Mouse (Mus musculus): ENCODE results near the gene Gm17387. TPM values are rescaled to one million over a fixed set of nuclear protein-coding genes. Genes with fewer than 3 reads are reported as not detected.

The Gm17387 gene
- total and polyA plus RNA-seq, 2 experiments: not detected

GRCm38 (mm10) chr7:141068351-141068750 is 39.4 kb downstream of the Gm17387 start:
- TF ChIP-seq CTCF (IDR thresholded peaks at IDR 0.05; ENCODE audit: low read depth, low read length): no peak
- TF ChIP-seq POLR2A (IDR thresholded peaks at IDR 0.05; ENCODE audit: extremely low read depth, insufficient read depth, low read length): no peak
- Histone ChIP-seq H3K27me3 (ENCODE audit: control insufficient read depth, insufficient read depth, low read length) (peaks cover 3% of the 10 kb centered on the region; the same call in 1 of the 2 replicates), H3K4me1 (ENCODE audit: control insufficient read depth, insufficient read depth, low read length) (peaks cover 5% of the 10 kb centered on the region), H3K4me3 (ENCODE audit: insufficient read depth, low read depth, low read length) (no peak overlapping the region), H3K27ac (replicated peaks; ENCODE audit: insufficient read depth, low read depth, low read length) (no peak overlapping the region), H3K36me3 (ENCODE audit: control insufficient read depth, insufficient read depth, low read length) (no peaks in the 10 kb centered on the region), H3K9ac (ENCODE audit: low read depth, low read length) (no peak overlapping the region), H3K79me2 (ENCODE audit: control insufficient read depth, insufficient read depth, low read length) (no peaks in the 10 kb centered on the region)
- WGBS: 58% methylated on average over 19 of the region's 19 CpGs
- DNase-seq (ENCODE audit: extremely low read depth, low read depth, low spot score): no peak

- Histone ChIP-seq H3K4me3 (ENCODE audit: insufficient read depth, low read depth, low read length) (peak overlapping the region; percentile 2; the same call in 1 of the 2 replicates), H3K4me1 (ENCODE audit: control insufficient read depth, insufficient read depth, low read length) (no peaks in the 10 kb centered on the region), H3K27me3 (ENCODE audit: control insufficient read depth, insufficient read depth, low read length) (peaks cover 3% of the 10 kb centered on the region; the same call in 1 of the 2 replicates), H3K27ac (replicated peaks; ENCODE audit: insufficient read depth, low read depth, low read length) (no peak overlapping the region), H3K36me3 (ENCODE audit: control insufficient read depth, insufficient read depth, low read length) (no peaks in the 10 kb centered on the region), H3K9ac (ENCODE audit: low read depth, low read length) (no peak overlapping the region), H3K79me2 (ENCODE audit: control insufficient read depth, insufficient read depth, low read length) (no peaks in the 10 kb centered on the region)
- DNase-seq (ENCODE audit: extremely low read depth, low read depth, low spot score): peak; percentile 74
- TF ChIP-seq CTCF (IDR thresholded peaks at IDR 0.05; ENCODE audit: low read depth, low read length): peak; percentile 79
- TF ChIP-seq POLR2A (IDR thresholded peaks at IDR 0.05; ENCODE audit: extremely low read depth, insufficient read depth, low read length): no peak
- WGBS: 5% methylated on average over 51 of the region's 51 CpGs
Observed at GRCm38 (mm10) chr7:141070058-141070862, 41.3 kb downstream of the Gm17387 start.

- WGBS: 27% methylated on average over 23 of the region's 23 CpGs
Observed at GRCm38 (mm10) chr7:141072017-141072745, 43.2 kb downstream of the Gm17387 start.

GRCm38 (mm10) chr7:141073782-141074181 is 44.9 kb downstream of the Gm17387 start:
- WGBS: 79% methylated on average over 4 of the region's 4 CpGs
- no peak overlapping the region for H3K9ac ChIP-seq (ENCODE audit: low read depth, low read length)
- no peak overlapping the region for H3K4me3 ChIP-seq (ENCODE audit: insufficient read depth, low read depth, low read length)
- H3K4me1 ChIP-seq (ENCODE audit: control insufficient read depth, insufficient read depth, low read length): no peaks in the 10 kb centered on the region
- no peaks in the 10 kb centered on the region for H3K36me3 ChIP-seq (ENCODE audit: control insufficient read depth, insufficient read depth, low read length)
- H3K27ac ChIP-seq (replicated peaks; ENCODE audit: insufficient read depth, low read depth, low read length): no peak overlapping the region
- H3K79me2 ChIP-seq (ENCODE audit: control insufficient read depth, insufficient read depth, low read length): no peaks in the 10 kb centered on the region
- H3K27me3 ChIP-seq (ENCODE audit: control insufficient read depth, insufficient read depth, low read length): peaks cover 3% of the 10 kb centered on the region; the same call in 1 of the 2 replicates
- TF ChIP-seq CTCF (IDR thresholded peaks at IDR 0.05; ENCODE audit: low read depth, low read length) (no peak), POLR2A (IDR thresholded peaks at IDR 0.05; ENCODE audit: extremely low read depth, insufficient read depth, low read length) (no peak)
- no peak for DNase-seq (ENCODE audit: extremely low read depth, low read depth, low spot score)

More at GRCm38 (mm10) chr7:141072017-141072745, 43.2 kb downstream of the Gm17387 start:
- Histone ChIP-seq H3K27ac (replicated peaks; ENCODE audit: insufficient read depth, low read depth, low read length) (no peak overlapping the region), H3K9ac (ENCODE audit: low read depth, low read length) (no peak overlapping the region), H3K36me3 (ENCODE audit: control insufficient read depth, insufficient read depth, low read length) (no peaks in the 10 kb centered on the region), H3K79me2 (ENCODE audit: control insufficient read depth, insufficient read depth, low read length) (no peaks in the 10 kb centered on the region), H3K27me3 (ENCODE audit: control insufficient read depth, insufficient read depth, low read length) (peaks cover 3% of the 10 kb centered on the region; the same call in 1 of the 2 replicates), H3K4me3 (ENCODE audit: insufficient read depth, low read depth, low read length) (no peak overlapping the region), H3K4me1 (ENCODE audit: control insufficient read depth, insufficient read depth, low read length) (no peaks in the 10 kb centered on the region)
- no peak for TF ChIP-seq POLR2A (IDR thresholded peaks at IDR 0.05; ENCODE audit: extremely low read depth, insufficient read depth, low read length)
- TF ChIP-seq CTCF (IDR thresholded peaks at IDR 0.05; ENCODE audit: low read depth, low read length): peak; percentile 90
- peak; percentile 24 for DNase-seq (ENCODE audit: extremely low read depth, low read depth, low spot score)

GRCm38 (mm10) chr7:141077841-141078240 is 48.9 kb downstream of the Gm17387 start, which contains the start of gene Pkp3:
Pkp3 (plus strand) TSS chr7:141078218.
- DNase-seq (ENCODE audit: extremely low read depth, low read depth, low spot score): no peak
- Histone ChIP-seq H3K4me3 (ENCODE audit: insufficient read depth, low read depth, low read length) (no peak within 1 kb of the TSS), H3K36me3 (ENCODE audit: control insufficient read depth, insufficient read depth, low read length) (no peaks in the 10 kb centered on the region), H3K27ac (replicated peaks; ENCODE audit: insufficient read depth, low read depth, low read length) (no peak within 1 kb of the TSS), H3K27me3 (ENCODE audit: control insufficient read depth, insufficient read depth, low read length) (no peaks in the 10 kb centered on the region), H3K9ac (ENCODE audit: low read depth, low read length) (no peak within 1 kb of the TSS), H3K4me1 (ENCODE audit: control insufficient read depth, insufficient read depth, low read length) (no peaks in the 10 kb centered on the region), H3K79me2 (ENCODE audit: control insufficient read depth, insufficient read depth, low read length) (no peaks in the 10 kb centered on the region)
- WGBS: 94% methylated on average over 15 of the region's 15 CpGs
- no peak for TF ChIP-seq POLR2A (IDR thresholded peaks at IDR 0.05; ENCODE audit: extremely low read depth, insufficient read depth, low read length)
- TF ChIP-seq CTCF (IDR thresholded peaks at IDR 0.05; ENCODE audit: low read depth, low read length): no peak

Data from liver, adult 2 months (tissue).